Mouse (Mus musculus) neural tube, embryonic 10.5 days (tissue): ENCODE results near the gene Cdh15.

ENCODE experiments used
- DNase-seq: peaks from one replicate; pipeline ENCODE4 v3.0.0-alpha.2; 2017; ENCODE audit warnings: low spot score; ENCODE audit errors: extremely low spot score

Gene Cdh15

GRCm38 (mm10) chr8:122883671-122884070, 35.9 kb downstream of the Cdh15 start:
- no peak for DNase-seq

GRCm38 (mm10) chr8:122891440-122891839, 43.7 kb downstream of the Cdh15 start:
- DNase-seq, result no peak

- DNase-seq, result no peak
These were observed 45.7 kb downstream of the Cdh15 start for GRCm38 (mm10) chr8:122893451-122893850.

GRCm38 (mm10) chr8:122896317-122896716, 48.6 kb downstream of the Cdh15 start:
- DNase-seq, result no peak

- no peak for DNase-seq
These were observed 49.4 kb downstream of the Cdh15 start for GRCm38 (mm10) chr8:122897200-122897599.

GRCm38 (mm10) chr8:122898018-122898417, 50.3 kb downstream of the Cdh15 start:
- no peak for DNase-seq

- DNase-seq, result no peak
These were observed 50.7 kb downstream of the Cdh15 start for GRCm38 (mm10) chr8:122898473-122898872.

- DNase-seq, result no peak
These were observed 51.3 kb downstream of the Cdh15 start for GRCm38 (mm10) chr8:122899085-122899484.

- no peak for DNase-seq
These were observed 53.7 kb downstream of the Cdh15 start for GRCm38 (mm10) chr8:122901476-122901875.

- DNase-seq, result no peak
These were observed 54.2 kb downstream of the Cdh15 start for GRCm38 (mm10) chr8:122901892-122902515.

- no peak for DNase-seq
These were observed 54.8 kb downstream of the Cdh15 start for GRCm38 (mm10) chr8:122902581-122902980.

GRCm38 (mm10) chr8:122903002-122903401, 55.2 kb downstream of the Cdh15 start:
- DNase-seq, result peak; percentile 19

GRCm38 (mm10) chr8:122904496-122904895, 56.7 kb downstream of the Cdh15 start:
- DNase-seq, result no peak

- DNase-seq, result no peak
These were observed 57.6 kb downstream of the Cdh15 start for GRCm38 (mm10) chr8:122905346-122905745.

GRCm38 (mm10) chr8:122906463-122907021, 58.8 kb downstream of the Cdh15 start:
- DNase-seq, result peak; percentile 65

GRCm38 (mm10) chr8:122912150-122912549, 64.4 kb downstream of the Cdh15 start:
- no peak for DNase-seq

GRCm38 (mm10) chr8:122912871-122913270, 65.1 kb downstream of the Cdh15 start:
- no peak for DNase-seq

GRCm38 (mm10) chr8:122916766-122917165, 69.0 kb downstream of the Cdh15 start:
- DNase-seq, result no peak
